In genomic region chr10:105899677-105900076, GRCm38 (mm10) we compare ENCODE assay signal across 21 mouse cellular contexts. TPM values are rescaled to one million over a fixed set of nuclear protein-coding genes. Genes with fewer than 3 reads are reported as not detected.
DNase-seq lines count a peak whose midpoint lies in the region; ATAC-seq lines count a peak whose summit lies in the region.
"Had no signal": no experiment of that assay in that cellular context is flagged by ENCODE, and none has a peak within 500 bp of the region (broad histone marks: within the 10 kb centered on the region; RNA-seq: fewer than 3 reads in every experiment).

No protein-coding gene starts in this region.

- no peak overlapping the region for H3K4me2 ChIP-seq in forebrain, embryonic 11.5 days (ENCODE audit: low read depth, low read length, severe bottlenecking)
- no peak overlapping the region for H3K4me2 ChIP-seq in forebrain, embryonic 15.5 days (replicated peaks)
- H3K4me2 ChIP-seq in embryonic facial prominence, embryonic 14.5 days (ENCODE audit: low read depth, low read length) = no peak overlapping the region
- H3K4me2 ChIP-seq in midbrain, embryonic 13.5 days (replicated peaks) = no peak overlapping the region
- H3K4me2 ChIP-seq: embryonic facial prominence, embryonic 12.5 days; heart, embryonic 15.5 days; liver, embryonic 12.5 days; neural tube, embryonic 15.5 days had no signal

- no peaks in the 10 kb centered on the region for H3K27me3 ChIP-seq in forebrain, embryonic 11.5 days (ENCODE audit: control insufficient read depth, insufficient read depth, low read length)
- H3K27me3 ChIP-seq in forebrain, embryonic 15.5 days = no peaks in the 10 kb centered on the region
- no peaks in the 10 kb centered on the region for H3K27me3 ChIP-seq in embryonic facial prominence, embryonic 14.5 days (replicated peaks; ENCODE audit: control insufficient read depth, insufficient read depth, low read length)
- no peaks in the 10 kb centered on the region for H3K27me3 ChIP-seq in midbrain, embryonic 13.5 days
- H3K27me3 ChIP-seq: embryonic facial prominence, embryonic 12.5 days; heart, embryonic 15.5 days; liver, embryonic 12.5 days; neural tube, embryonic 15.5 days had no signal

- H3K4me3 ChIP-seq in forebrain, embryonic 11.5 days (ENCODE audit: low read depth, low read length) = no peak overlapping the region
- H3K4me3 ChIP-seq in forebrain, embryonic 15.5 days = no peak overlapping the region
- no peak overlapping the region for H3K4me3 ChIP-seq in embryonic facial prominence, embryonic 14.5 days (ENCODE audit: low read depth, low read length)
- H3K4me3 ChIP-seq in midbrain, embryonic 13.5 days (replicated peaks) = no peak overlapping the region
- H3K4me3 ChIP-seq: embryonic facial prominence, embryonic 12.5 days; heart, embryonic 15.5 days; left cerebral cortex, adult 2 months; limb, embryonic 10.5 days; liver, embryonic 12.5 days; myocyte; neural tube, embryonic 15.5 days had no signal

- no peak overlapping the region for H3K27ac ChIP-seq in forebrain, embryonic 11.5 days (ENCODE audit: low read depth, low read length)
- no peak overlapping the region for H3K27ac ChIP-seq in forebrain, embryonic 15.5 days (replicated peaks)
- H3K27ac ChIP-seq in embryonic facial prominence, embryonic 14.5 days (replicated peaks; ENCODE audit: low read depth, low read length) = no peak overlapping the region
- no peak overlapping the region for H3K27ac ChIP-seq in midbrain, embryonic 13.5 days
- H3K27ac ChIP-seq: embryonic facial prominence, embryonic 12.5 days; heart, embryonic 15.5 days; kidney, postnatal 0 days; left cerebral cortex, adult 2 months; limb, embryonic 10.5 days; liver, embryonic 12.5 days; neural tube, embryonic 15.5 days had no signal

- no peaks in the 10 kb centered on the region for H3K4me1 ChIP-seq in forebrain, embryonic 11.5 days (replicated peaks; ENCODE audit: control insufficient read depth, insufficient read depth, low read length)
- no peaks in the 10 kb centered on the region for H3K4me1 ChIP-seq in forebrain, embryonic 15.5 days
- H3K4me1 ChIP-seq in embryonic facial prominence, embryonic 14.5 days (ENCODE audit: control insufficient read depth, insufficient read depth, low read length) = no peaks in the 10 kb centered on the region
- H3K4me1 ChIP-seq in midbrain, embryonic 13.5 days (replicated peaks) = no peaks in the 10 kb centered on the region
- H3K4me1 ChIP-seq: embryonic facial prominence, embryonic 12.5 days; heart, embryonic 15.5 days; limb, embryonic 10.5 days; liver, embryonic 12.5 days; neural tube, embryonic 15.5 days had no signal

- no peaks in the 10 kb centered on the region for H3K36me3 ChIP-seq in forebrain, embryonic 11.5 days (ENCODE audit: control insufficient read depth, insufficient read depth, low read length)
- no peaks in the 10 kb centered on the region for H3K36me3 ChIP-seq in forebrain, embryonic 15.5 days
- no peaks in the 10 kb centered on the region for H3K36me3 ChIP-seq in embryonic facial prominence, embryonic 14.5 days (ENCODE audit: control insufficient read depth, insufficient read depth, low read length)
- no peaks in the 10 kb centered on the region for H3K36me3 ChIP-seq in midbrain, embryonic 13.5 days
- H3K36me3 ChIP-seq: embryonic facial prominence, embryonic 12.5 days; heart, embryonic 15.5 days; limb, embryonic 10.5 days; liver, embryonic 12.5 days; neural tube, embryonic 15.5 days had no signal

- ATAC-seq in forebrain, embryonic 11.5 days (replicated peaks; ENCODE audit: low FRiP score) = 0 out of 2 replicates have a peak, but pooled peaks have one; percentile 45
- ATAC-seq in forebrain, embryonic 15.5 days (replicated peaks) = no peak
- no peak; the same call in 1 of the 2 replicates for ATAC-seq in embryonic facial prominence, embryonic 14.5 days (ENCODE audit: low read depth)
- ATAC-seq in midbrain, embryonic 13.5 days = 0 out of 2 replicates have a peak, but pooled peaks have one; percentile 11
- ATAC-seq: intestine, postnatal 0 days; liver, embryonic 12.5 days had no signal

- H3K9ac ChIP-seq in forebrain, embryonic 11.5 days (ENCODE audit: low read length) = no peak overlapping the region
- H3K9ac ChIP-seq in forebrain, embryonic 15.5 days (replicated peaks) = no peak overlapping the region
- H3K9ac ChIP-seq in embryonic facial prominence, embryonic 14.5 days (ENCODE audit: low read depth, low read length) = no peak overlapping the region
- H3K9ac ChIP-seq in midbrain, embryonic 13.5 days (replicated peaks) = no peak overlapping the region
- H3K9ac ChIP-seq: embryonic facial prominence, embryonic 12.5 days; heart, embryonic 15.5 days; liver, embryonic 12.5 days; neural tube, embryonic 15.5 days had no signal

- DNase-seq in forebrain, embryonic 11.5 days (ENCODE audit: low spot score) = no peak
- peak; percentile 30 for DNase-seq in Muller cell, postnatal 12 days (ENCODE audit: inconsistent ontology term)
- DNase-seq in embryonic facial prominence, embryonic 14.5 days (ENCODE audit: low spot score) = peak; percentile 3
- no peak for DNase-seq in cerebellum, adult 11-12 months
- no peak for DNase-seq in urinary bladder, adult 18-20 months (ENCODE audit: low spot score in 2 of 2)
- no peak for DNase-seq in urinary bladder, postnatal 25 days (ENCODE audit: low spot score)
- DNase-seq: adrenal gland, postnatal 14 days; cerebellum, adult 9-11 months; gastrocnemius, postnatal 10 days; heart, adult 18-20 months had no signal

- no peaks in the 10 kb centered on the region for H3K9me3 ChIP-seq in forebrain, embryonic 11.5 days (ENCODE audit: control insufficient read depth, low read length)
- no peaks in the 10 kb centered on the region for H3K9me3 ChIP-seq in forebrain, embryonic 15.5 days
- no peaks in the 10 kb centered on the region for H3K9me3 ChIP-seq in embryonic facial prominence, embryonic 14.5 days (ENCODE audit: control insufficient read depth, low read length)
- no peaks in the 10 kb centered on the region for H3K9me3 ChIP-seq in midbrain, embryonic 13.5 days
- H3K9me3 ChIP-seq: embryonic facial prominence, embryonic 12.5 days; heart, embryonic 15.5 days; limb, embryonic 10.5 days; liver, embryonic 12.5 days; neural tube, embryonic 15.5 days had no signal

- WGBS in forebrain, embryonic 11.5 days = 32% methylated on average over 1 of the region's 1 CpGs
- WGBS in forebrain, embryonic 15.5 days = 21% methylated on average over 1 of the region's 1 CpGs
- 34% methylated on average over 1 of the region's 1 CpGs for WGBS in embryonic facial prominence, embryonic 14.5 days
- 15% methylated on average over 1 of the region's 1 CpGs for WGBS in midbrain, embryonic 13.5 days

RNA-seq across cellular contexts. Expression of gene Mettl25, which starts 58.5 kb away (rescaled TPM):
- polyA plus RNA-seq in forebrain, embryonic 11.5 days (2014; fragmentation: Nextera tagmentation; extraction: Ambion mirVana) = 14.7 and 15.9 TPM in 2 replicates
- polyA plus RNA-seq in forebrain, embryonic 15.5 days (2015; fragmentation: Nextera tagmentation; extraction: Ambion mirVana) = 13.1 and 13.5 TPM in 2 replicates
- 11.2 and 15.2 TPM in 2 replicates for polyA plus RNA-seq in embryonic facial prominence, embryonic 14.5 days (2014; fragmentation: Nextera tagmentation; extraction: Ambion mirVana)
- polyA plus RNA-seq in midbrain, embryonic 13.5 days (2015; fragmentation: Nextera tagmentation; extraction: Ambion mirVana) = 12.0 and 14.2 TPM in 2 replicates

RNA-seq across cellular contexts. Expression of gene Ccdc59, which starts 58.8 kb away (rescaled TPM):
- 51.6 and 55.1 TPM in 2 replicates for polyA plus RNA-seq in forebrain, embryonic 11.5 days (2014; fragmentation: Nextera tagmentation; extraction: Ambion mirVana)
- polyA plus RNA-seq in forebrain, embryonic 15.5 days (2015; fragmentation: Nextera tagmentation; extraction: Ambion mirVana) = 45.4 and 51.5 TPM in 2 replicates
- polyA plus RNA-seq in embryonic facial prominence, embryonic 14.5 days (2014; fragmentation: Nextera tagmentation; extraction: Ambion mirVana) = 56.4 and 58.4 TPM in 2 replicates
- polyA plus RNA-seq in midbrain, embryonic 13.5 days (2015; fragmentation: Nextera tagmentation; extraction: Ambion mirVana) = 50.4 and 54.2 TPM in 2 replicates

Comparison
In these comparisons a context has a peak if more than half of its experiments do, and no peak if none do; other contexts are left out.
1. ATAC-seq: peak in forebrain, embryonic 11.5 days (single experiment) and midbrain, embryonic 13.5 days (single experiment); none in forebrain, embryonic 15.5 days (single experiment) and embryonic facial prominence, embryonic 14.5 days (single experiment).
2. DNase-seq: peak in Muller cell, postnatal 12 days (single experiment) and embryonic facial prominence, embryonic 14.5 days (single experiment); none in forebrain, embryonic 11.5 days (single experiment), cerebellum, adult 11-12 months (single experiment), urinary bladder, adult 18-20 months (0 of 2) and urinary bladder, postnatal 25 days (single experiment).